Mouse (Mus musculus) heart, postnatal 36 days (tissue): ENCODE measurements around the gene Gm31571. TPM values are rescaled to one million over a fixed set of nuclear protein-coding genes. Genes with fewer than 3 reads are reported as not detected.
"Not testable (repeated sequence)": the region's sequence is repeated elsewhere in the genome, so short reads cannot be mapped to it uniquely, and the experiment has no call there.

Experiments used
- DNase-seq, 2 experiments: peaks; one replicate each; pipeline ENCODE4 v3.0.0; 2021 to 2022
- intact Hi-C: fragments of 180-260 bp; cut with DNase I; formaldehyde crosslinking; loops from one replicate; pipeline ENCODE4 v1.15.1; 2025
- total RNA-seq, 2 experiments: library from RNA; stranded (reverse); gene quantifications; 2 replicates each; pipeline ENCODE4 v1.2.3; 2021

Gene Gm31571
- total RNA-seq = not detected

DNA sequence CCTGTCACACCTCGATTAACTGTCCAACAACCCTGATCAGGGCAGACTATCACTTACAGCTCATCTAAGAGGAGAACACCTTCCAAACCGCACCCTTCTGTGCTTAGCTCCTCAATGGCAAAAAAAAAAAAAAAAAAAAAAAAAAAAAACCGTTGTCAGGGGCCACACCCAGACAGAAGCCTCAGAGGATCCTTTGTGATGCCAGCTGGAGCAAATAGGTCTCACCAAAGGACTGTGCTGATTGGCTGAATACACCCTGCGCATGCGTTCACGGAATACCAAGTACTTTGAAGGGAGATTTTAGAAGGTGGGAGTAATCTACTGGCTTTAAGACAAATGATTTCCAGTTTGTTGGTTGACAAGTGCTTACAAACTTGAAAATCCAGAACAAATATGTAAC is at the start of gene Gm31571:
Gene Gm31571, minus strand, starts transcription at position 101 of the 400 bp plus-strand sequence.
- intact Hi-C loops = not testable (repeated sequence)

More for the DNA sequence above, at the start of gene Gm31571:
- DNase-seq = not testable (repeated sequence)
